Mouse (Mus musculus) hindbrain, embryonic 10.5 days (tissue): ENCODE results near the gene Met. TPM values are rescaled to one million over a fixed set of nuclear protein-coding genes. Genes with fewer than 3 reads are reported as not detected.

Experiments
- DNase-seq: peaks from one replicate; pipeline ENCODE4 v3.0.0-alpha.2; 2017; ENCODE audit warnings: low spot score
- H3K27ac ChIP-seq: fragments of 300-500 bp; sonication (generic); 2 replicates; pipeline ENCODE4 v1.5.1; 2016; ENCODE audit warnings: mild to moderate bottlenecking, moderate library complexity
- H3K27me3 ChIP-seq: fragments of 300-500 bp; sonication (generic); 2 replicates; pipeline ENCODE4 v1.6.1; 2016; ENCODE audit warnings: mild to moderate bottlenecking; ENCODE audit not compliant: poor library complexity, insufficient read depth, severe bottlenecking
- H3K36me3 ChIP-seq: fragments of 300-500 bp; sonication (generic); 2 replicates; pipeline ENCODE4 v1.6.1; 2016; ENCODE audit warnings: mild to moderate bottlenecking, moderate library complexity
- H3K4me1 ChIP-seq: fragments of 300-500 bp; sonication (generic); replicated peaks from 2 replicates; pipeline ENCODE4 v1.6.1; 2016; ENCODE audit warnings: mild to moderate bottlenecking
- H3K4me3 ChIP-seq: fragments of 300-500 bp; sonication (generic); 2 replicates; pipeline ENCODE4 v1.5.1; 2016; ENCODE audit warnings: mild to moderate bottlenecking, moderate library complexity
- H3K9me3 ChIP-seq: fragments of 300-500 bp; sonication (generic); 2 replicates; pipeline ENCODE4 v1.6.1; 2016; ENCODE audit warnings: mild to moderate bottlenecking, moderate library complexity
- WGBS: fragments of 180-500 bp; shearing (Covaris S2); methylation state at CpG from one replicate; pipeline ENCODE4 v1.1.7; 2016; 5-methylcytosine and 5-hydroxymethylcytosine counted together
- polyA plus RNA-seq: library from polyadenylated mRNA; unstranded; fragments of >200 nt; fragmentation: Nextera tagmentation; extraction: Ambion mirVana; gene quantifications from 2 replicates; pipeline ENCODE4 v1.2.1, GENCODE M21; 2016

Met gene
- polyA plus RNA-seq, 1 experiment from 2014 or later = 3.2 TPM

GRCm38 (mm10) chr6:17541615-17542014 is 78.0 kb downstream of the Met start:
- H3K36me3 ChIP-seq = no peaks in the 10 kb centered on the region
- 93% methylated on average over 8 of the region's 8 CpGs for WGBS
- no peak for DNase-seq
- H3K4me3 ChIP-seq = no peak overlapping the region
- no peaks in the 10 kb centered on the region for H3K4me1 ChIP-seq
- no peak overlapping the region for H3K27ac ChIP-seq
- H3K9me3 ChIP-seq = no peaks in the 10 kb centered on the region
- no peaks in the 10 kb centered on the region for H3K27me3 ChIP-seq

- DNase-seq = no peak
- Histone ChIP-seq H3K9me3 (no peaks in the 10 kb centered on the region), H3K4me3 (no peak overlapping the region), H3K4me1 (0 out of 2 replicates have a peak, but pooled peaks cover 4% of the 10 kb centered on the region), H3K27me3 (no peaks in the 10 kb centered on the region), H3K27ac (no peak overlapping the region), H3K36me3 (no peaks in the 10 kb centered on the region)
- WGBS = 85% methylated on average over 7 of the region's 7 CpGs
Measured at GRCm38 (mm10) chr6:17542383-17542782, 78.8 kb downstream of the Met start.

GRCm38 (mm10) chr6:17545480-17545879 is 81.9 kb downstream of the Met start:
- Histone ChIP-seq H3K27ac (no peak overlapping the region), H3K36me3 (no peaks in the 10 kb centered on the region), H3K4me1 (0 out of 2 replicates have a peak, but pooled peaks cover 4% of the 10 kb centered on the region), H3K9me3 (no peaks in the 10 kb centered on the region), H3K4me3 (no peak overlapping the region), H3K27me3 (no peaks in the 10 kb centered on the region)
- DNase-seq = no peak
- WGBS = 83% methylated on average over 9 of the region's 9 CpGs

DNA sequence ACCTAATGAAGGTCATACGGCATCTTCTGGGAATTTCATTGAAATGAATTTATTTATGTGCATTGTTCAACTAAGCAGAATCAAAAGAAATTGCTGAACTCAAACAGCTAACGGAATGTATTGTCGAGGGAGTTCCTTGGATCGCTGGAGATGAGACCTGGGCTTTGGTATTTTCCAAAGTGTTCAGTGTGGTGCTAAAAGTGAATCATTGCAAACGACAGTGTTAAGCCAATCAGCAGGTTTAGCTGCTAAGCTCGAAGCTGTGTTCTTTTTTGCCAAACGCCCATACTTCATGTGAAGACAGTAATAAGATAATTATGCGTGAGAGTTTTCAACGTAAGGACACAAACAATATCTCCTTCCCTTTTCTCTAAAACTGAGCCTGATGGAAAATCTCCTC is 82.7 kb downstream of the Met start:
- Histone ChIP-seq H3K27me3 (no peaks in the 10 kb centered on the region), H3K36me3 (no peaks in the 10 kb centered on the region), H3K4me3 (no peak overlapping the region), H3K4me1 (0 out of 2 replicates have a peak, but pooled peaks cover 4% of the 10 kb centered on the region), H3K27ac (no peak overlapping the region), H3K9me3 (no peaks in the 10 kb centered on the region)
- no peak for DNase-seq
- WGBS = 85% methylated on average over 9 of the region's 9 CpGs

DNA sequence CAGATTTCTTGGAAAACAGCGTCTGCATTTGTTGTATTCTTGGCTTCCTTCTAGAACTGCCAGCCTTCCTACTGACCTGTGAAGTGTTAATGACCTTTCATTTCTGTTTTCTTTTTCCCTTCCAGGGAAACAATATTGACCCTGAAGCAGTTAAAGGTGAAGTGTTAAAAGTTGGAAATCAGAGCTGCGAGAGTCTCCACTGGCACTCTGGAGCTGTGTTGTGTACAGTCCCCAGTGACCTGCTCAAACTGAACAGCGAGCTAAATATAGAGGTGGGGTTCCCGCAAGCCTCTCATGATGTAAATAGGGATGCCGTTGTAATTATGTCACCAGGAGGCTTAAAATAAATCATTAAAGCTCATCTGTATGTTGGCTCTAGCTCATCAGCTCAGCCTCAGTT is 83.2 kb downstream of the Met start:
- H3K27ac ChIP-seq = no peak overlapping the region
- H3K27me3 ChIP-seq = no peaks in the 10 kb centered on the region
- 75% methylated on average over 5 of the region's 5 CpGs for WGBS
- H3K9me3 ChIP-seq = no peaks in the 10 kb centered on the region
- H3K4me1 ChIP-seq = 0 out of 2 replicates have a peak, but pooled peaks cover 4% of the 10 kb centered on the region
- H3K36me3 ChIP-seq = no peaks in the 10 kb centered on the region
- no peak overlapping the region for H3K4me3 ChIP-seq
- DNase-seq = no peak

DNA sequence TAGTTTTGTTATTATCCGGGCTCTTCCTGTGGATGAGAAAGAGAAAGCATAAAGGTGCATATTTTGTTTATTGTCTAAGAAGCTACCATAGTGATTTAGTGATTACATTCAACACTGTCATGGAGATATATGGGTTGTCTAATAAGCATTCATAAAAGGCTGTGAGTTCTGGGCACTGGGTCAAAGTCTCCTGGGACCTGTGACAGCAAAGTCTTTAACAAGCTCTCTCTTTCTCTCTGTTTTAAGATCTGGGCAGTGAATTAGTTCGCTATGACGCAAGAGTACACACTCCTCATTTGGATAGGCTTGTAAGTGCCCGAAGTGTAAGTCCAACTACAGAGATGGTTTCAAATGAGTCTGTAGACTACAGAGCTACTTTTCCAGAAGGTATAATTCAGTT is 85.2 kb downstream of the Met start:
- Histone ChIP-seq H3K4me3 (no peak overlapping the region), H3K36me3 (no peaks in the 10 kb centered on the region), H3K4me1 (0 out of 2 replicates have a peak, but pooled peaks cover 4% of the 10 kb centered on the region), H3K9me3 (no peaks in the 10 kb centered on the region), H3K27ac (no peak overlapping the region), H3K27me3 (no peaks in the 10 kb centered on the region)
- 91% methylated on average over 4 of the region's 4 CpGs for WGBS
- DNase-seq = no peak

GRCm38 (mm10) chr6:17549645-17550044 is 86.0 kb downstream of the Met start:
- no peak overlapping the region for H3K4me3 ChIP-seq
- H3K9me3 ChIP-seq = no peaks in the 10 kb centered on the region
- no peak overlapping the region for H3K27ac ChIP-seq
- H3K27me3 ChIP-seq = no peaks in the 10 kb centered on the region
- H3K36me3 ChIP-seq = no peaks in the 10 kb centered on the region
- 0 out of 2 replicates have a peak, but pooled peaks cover 4% of the 10 kb centered on the region for H3K4me1 ChIP-seq
- DNase-seq = no peak
- WGBS = 89% methylated on average over 3 of the region's 3 CpGs

DNA sequence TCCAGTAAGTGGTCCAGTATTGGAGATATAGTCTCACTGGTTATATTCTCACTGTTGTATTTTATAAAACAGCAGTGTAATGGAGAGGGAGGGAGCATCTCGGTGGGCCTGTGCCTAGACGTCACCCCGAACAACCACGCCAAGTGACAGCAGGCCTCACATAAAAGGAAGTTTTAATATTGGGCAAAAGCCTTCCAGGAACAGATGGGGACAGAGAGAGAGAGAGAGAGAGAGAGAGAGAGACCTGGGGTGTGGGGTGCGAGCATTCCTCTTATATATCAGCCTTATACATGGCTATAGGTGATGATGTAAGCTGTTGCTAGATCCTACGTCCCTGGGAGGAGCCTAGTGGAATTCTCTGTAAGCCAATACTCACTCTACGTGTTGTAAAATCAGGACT is 90.7 kb downstream of the Met start:
- Histone ChIP-seq H3K4me1 (no peaks in the 10 kb centered on the region), H3K9me3 (no peaks in the 10 kb centered on the region), H3K27me3 (no peaks in the 10 kb centered on the region), H3K36me3 (no peaks in the 10 kb centered on the region), H3K4me3 (no peak overlapping the region), H3K27ac (no peak overlapping the region)
- no peak for DNase-seq
- 93% methylated on average over 7 of the region's 7 CpGs for WGBS

- 63% methylated on average over 3 of the region's 3 CpGs for WGBS
- Histone ChIP-seq H3K36me3 (no peaks in the 10 kb centered on the region), H3K27me3 (no peaks in the 10 kb centered on the region), H3K4me1 (no peaks in the 10 kb centered on the region), H3K9me3 (no peaks in the 10 kb centered on the region), H3K27ac (no peak overlapping the region), H3K4me3 (no peak overlapping the region)
- DNase-seq = no peak
Measured at GRCm38 (mm10) chr6:17554757-17555156, 91.2 kb downstream of the Met start.

- WGBS = 89% methylated on average over 7 of the region's 7 CpGs
Measured at GRCm38 (mm10) chr6:17555719-17556118, 92.1 kb downstream of the Met start.

GRCm38 (mm10) chr6:17559657-17560056 is 96.1 kb downstream of the Met start:
- peaks cover 16% of the 10 kb centered on the region for H3K4me1 ChIP-seq
- DNase-seq = no peak
- no peaks in the 10 kb centered on the region for H3K9me3 ChIP-seq
- peaks cover 5% of the 10 kb centered on the region; the same call in 1 of the 2 replicates for H3K27me3 ChIP-seq
- no peaks in the 10 kb centered on the region for H3K36me3 ChIP-seq
- H3K4me3 ChIP-seq = no peak overlapping the region
- WGBS = 88% methylated on average over 4 of the region's 4 CpGs
- H3K27ac ChIP-seq = no peak overlapping the region

More at GRCm38 (mm10) chr6:17555719-17556118, 92.1 kb downstream of the Met start:
- Histone ChIP-seq H3K4me1 (no peaks in the 10 kb centered on the region), H3K27ac (no peak overlapping the region), H3K27me3 (no peaks in the 10 kb centered on the region), H3K4me3 (no peak overlapping the region), H3K9me3 (no peaks in the 10 kb centered on the region), H3K36me3 (no peaks in the 10 kb centered on the region)
- DNase-seq = no peak

DNA sequence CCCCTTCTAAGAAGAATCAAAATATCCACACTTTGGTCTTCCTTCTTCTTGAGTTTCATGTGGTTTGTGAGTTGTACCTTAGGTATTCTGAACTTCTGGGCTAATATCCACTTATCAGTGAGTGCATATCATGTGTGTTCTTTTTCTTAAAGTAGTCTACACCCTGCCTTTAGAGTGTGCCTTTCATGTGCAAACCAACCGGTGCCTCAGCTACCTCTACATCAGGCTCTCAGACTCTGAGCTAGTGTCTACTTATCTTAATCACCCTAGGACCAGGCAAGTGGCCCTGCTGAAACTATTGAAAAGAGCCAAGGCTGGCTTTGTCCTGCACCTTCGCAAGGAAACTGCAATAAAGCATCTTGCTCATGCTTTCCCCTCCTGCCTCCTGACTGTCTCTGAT is 97.7 kb downstream of the Met start:
- peaks cover 5% of the 10 kb centered on the region; the same call in 1 of the 2 replicates for H3K27me3 ChIP-seq
- peaks cover 16% of the 10 kb centered on the region for H3K4me1 ChIP-seq
- no peak overlapping the region for H3K27ac ChIP-seq
- 27% methylated on average over 2 of the region's 2 CpGs for WGBS
- no peaks in the 10 kb centered on the region for H3K36me3 ChIP-seq
- no peak overlapping the region for H3K4me3 ChIP-seq
- no peaks in the 10 kb centered on the region for H3K9me3 ChIP-seq
- no peak for DNase-seq

DNA sequence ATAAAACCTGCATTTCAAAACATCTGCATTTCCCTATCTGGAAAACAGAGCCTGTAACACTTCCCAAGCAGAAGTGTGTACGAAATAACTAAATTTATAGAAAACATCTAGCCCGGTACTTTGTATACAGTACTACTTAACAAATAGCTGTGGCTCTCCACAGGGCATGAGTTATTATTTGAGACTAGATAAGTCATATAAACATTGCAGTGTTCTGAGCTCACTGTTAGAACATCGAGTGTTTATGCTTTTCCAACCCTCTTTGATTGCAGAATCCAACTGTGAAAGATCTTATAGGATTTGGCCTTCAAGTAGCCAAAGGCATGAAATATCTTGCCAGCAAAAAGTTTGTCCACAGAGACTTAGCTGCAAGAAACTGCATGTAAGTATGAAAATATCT is 98.3 kb downstream of the Met start:
- Histone ChIP-seq H3K4me3 (no peak overlapping the region), H3K4me1 (peaks cover 16% of the 10 kb centered on the region), H3K27ac (no peak overlapping the region), H3K27me3 (peaks cover 5% of the 10 kb centered on the region; the same call in 1 of the 2 replicates), H3K36me3 (no peaks in the 10 kb centered on the region), H3K9me3 (no peaks in the 10 kb centered on the region)
- 54% methylated on average over 3 of the region's 3 CpGs for WGBS
- DNase-seq = no peak
